Mouse (Mus musculus): ENCODE measurements around the gene Cdhr3. TPM values are rescaled to one million over a fixed set of nuclear protein-coding genes. Genes with fewer than 3 reads are reported as not detected.
A peak's percentile ranks its signal among the peaks of the same experiment; 100 is the strongest.

Gene Cdhr3
- polyA plus RNA-seq, 1 experiment from 2014 or later, result not detected

DNA sequence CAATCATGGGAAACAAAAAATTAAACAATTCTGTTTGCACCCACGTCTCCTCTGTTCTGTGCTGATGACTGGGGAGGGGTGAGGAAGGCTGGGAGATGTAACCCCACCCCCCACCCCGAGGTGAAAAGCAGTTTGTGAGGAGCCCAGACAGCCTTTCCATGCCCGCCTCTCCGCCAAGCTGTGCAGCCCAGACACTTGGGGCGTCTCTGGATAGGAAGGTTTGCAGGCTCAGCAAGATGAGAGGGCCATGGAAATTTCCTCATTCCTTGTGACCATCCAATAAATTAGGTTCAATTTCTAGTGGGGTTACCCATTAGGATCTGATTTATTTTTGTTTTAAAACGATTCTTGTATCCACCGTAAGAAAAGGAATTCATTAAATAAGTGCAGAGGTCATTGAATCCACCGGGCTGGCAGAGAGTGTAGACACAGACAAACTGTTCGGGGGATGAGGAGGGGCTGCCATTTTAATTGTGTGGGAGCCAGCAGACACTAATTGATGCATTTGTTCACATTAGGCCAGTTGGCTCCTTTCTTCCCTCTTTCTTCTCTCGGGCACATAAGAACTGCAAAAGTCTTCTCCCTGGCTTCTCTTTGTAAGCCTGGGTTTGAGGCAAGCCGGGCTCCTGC is 57.5 kb downstream of the Cdhr3 start:
- Histone ChIP-seq H3K4me2 (ENCODE audit: low read depth, low read length) (no peak overlapping the region), H3K4me3 (ENCODE audit: low read depth, low read length) (no peak overlapping the region), H3K36me3 (ENCODE audit: control insufficient read depth, insufficient read depth) (no peaks in the 10 kb centered on the region), H3K4me1 (ENCODE audit: control insufficient read depth, low read depth, low read length) (no peaks in the 10 kb centered on the region), H3K27ac (ENCODE audit: low read length) (no peak overlapping the region), H3K27me3 (ENCODE audit: control insufficient read depth, insufficient read depth, low read depth, low read length) (peaks cover 3% of the 10 kb centered on the region; the same call in 1 of the 2 replicates), H3K9me3 (replicated peaks; ENCODE audit: control insufficient read depth, low read length) (no peaks in the 10 kb centered on the region), H3K9ac (ENCODE audit: low read depth, low read length) (no peak overlapping the region)
- WGBS (ENCODE audit: insufficient replicate concordance), result 43% methylated on average over 11 of the region's 11 CpGs
- no peak for ATAC-seq (ENCODE audit: low read depth)

DNA sequence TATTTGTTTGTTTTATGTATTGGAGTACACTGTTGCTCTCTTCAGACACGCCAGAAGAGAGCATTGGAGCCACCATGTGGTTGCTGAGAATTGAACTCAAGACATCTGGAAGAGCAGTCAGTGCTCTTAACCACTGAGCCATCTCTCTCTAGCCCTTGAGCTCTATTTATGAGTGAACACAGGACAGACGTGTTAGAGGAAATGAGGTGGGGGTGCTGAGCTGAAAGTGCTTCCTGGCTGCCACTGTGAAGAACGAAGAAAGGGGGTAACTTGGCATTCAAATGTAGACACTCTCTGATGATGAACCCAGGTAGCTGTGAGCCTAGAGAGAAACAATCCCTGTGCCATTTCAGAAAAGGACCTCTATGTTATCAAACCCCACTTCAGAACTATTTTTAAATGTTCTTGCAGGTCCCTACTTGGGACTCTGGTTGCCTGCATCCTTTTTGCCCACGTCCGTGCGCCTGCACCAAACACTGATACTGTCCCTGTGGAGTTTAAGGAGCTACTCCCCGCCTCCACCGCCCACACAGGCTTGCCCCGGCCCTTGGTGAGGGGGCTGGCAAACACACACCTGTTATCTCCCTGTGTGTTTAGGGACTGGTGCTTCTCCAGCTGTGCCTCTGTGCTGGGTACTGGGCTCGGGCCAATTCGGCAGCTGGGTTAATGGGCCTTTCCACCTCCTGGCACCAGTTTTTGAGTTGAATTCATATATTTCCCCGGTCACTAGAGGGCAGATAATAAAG is 58.2 kb downstream of the Cdhr3 start:
- Histone ChIP-seq H3K4me3 (ENCODE audit: low read depth, low read length) (no peak overlapping the region), H3K9me3 (replicated peaks; ENCODE audit: control insufficient read depth, low read length) (no peaks in the 10 kb centered on the region), H3K27me3 (ENCODE audit: control insufficient read depth, insufficient read depth, low read depth, low read length) (peaks cover 3% of the 10 kb centered on the region; the same call in 1 of the 2 replicates), H3K36me3 (ENCODE audit: control insufficient read depth, insufficient read depth) (no peaks in the 10 kb centered on the region), H3K9ac (ENCODE audit: low read depth, low read length) (no peak overlapping the region), H3K4me2 (ENCODE audit: low read depth, low read length) (no peak overlapping the region), H3K4me1 (ENCODE audit: control insufficient read depth, low read depth, low read length) (no peaks in the 10 kb centered on the region), H3K27ac (ENCODE audit: low read length) (no peak overlapping the region)
- 44% methylated on average over 12 of the region's 12 CpGs for WGBS (ENCODE audit: insufficient replicate concordance)
- no peak for ATAC-seq (ENCODE audit: low read depth)

DNA sequence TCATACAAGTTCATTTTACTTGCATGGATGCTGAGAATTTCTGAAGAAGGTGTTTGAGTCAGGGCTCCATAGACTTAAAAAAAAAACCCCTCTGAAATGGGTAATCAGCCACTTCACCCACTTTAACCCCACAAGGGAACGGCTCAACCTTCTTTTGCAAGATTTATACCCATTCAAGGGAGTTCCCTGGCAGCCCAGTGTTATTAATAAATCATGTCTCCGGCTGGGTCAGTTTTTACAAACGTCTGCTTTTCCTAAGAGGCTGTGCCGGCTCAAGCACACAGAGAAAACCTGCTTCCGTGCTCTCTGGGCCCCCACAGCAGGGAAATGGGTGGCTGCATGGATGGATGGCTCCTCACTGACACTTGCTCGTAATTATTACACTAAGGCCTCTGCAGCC is 59.5 kb downstream of the Cdhr3 start:
- H3K9ac ChIP-seq (ENCODE audit: low read depth, low read length), result no peak overlapping the region
- H3K4me3 ChIP-seq (ENCODE audit: low read depth, low read length), result no peak overlapping the region
- 45% methylated on average over 6 of the region's 6 CpGs for WGBS (ENCODE audit: insufficient replicate concordance)
- no peaks in the 10 kb centered on the region for H3K4me1 ChIP-seq (ENCODE audit: control insufficient read depth, low read depth, low read length)
- H3K9me3 ChIP-seq (replicated peaks; ENCODE audit: control insufficient read depth, low read length), result no peaks in the 10 kb centered on the region
- H3K36me3 ChIP-seq (ENCODE audit: control insufficient read depth, insufficient read depth), result no peaks in the 10 kb centered on the region
- no peak overlapping the region for H3K27ac ChIP-seq (ENCODE audit: low read length)
- ATAC-seq (ENCODE audit: low read depth), result no peak
- peaks cover 3% of the 10 kb centered on the region; the same call in 1 of the 2 replicates for H3K27me3 ChIP-seq (ENCODE audit: control insufficient read depth, insufficient read depth, low read depth, low read length)
- H3K4me2 ChIP-seq (ENCODE audit: low read depth, low read length), result no peak overlapping the region

DNA sequence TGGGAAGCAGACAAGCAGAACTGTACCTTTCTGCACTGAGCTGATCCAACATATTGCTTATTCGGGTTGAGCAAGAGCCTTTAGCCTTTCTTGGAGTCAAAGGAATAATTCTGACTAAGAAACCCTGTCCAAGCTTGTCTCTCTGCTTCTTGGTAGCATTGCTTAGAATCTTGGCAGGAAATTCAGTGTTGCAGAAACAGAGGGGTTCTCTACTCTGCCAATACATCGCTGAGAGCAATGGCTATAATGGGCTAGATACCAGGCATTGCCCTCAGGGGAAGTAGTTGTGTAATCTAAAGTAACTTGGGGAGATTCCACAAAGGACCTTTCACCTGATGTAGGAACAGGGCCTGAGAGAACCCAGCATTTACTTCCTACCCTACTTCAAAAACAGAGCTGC is 62.1 kb downstream of the Cdhr3 start:
- Histone ChIP-seq H3K4me3 (ENCODE audit: low read depth, low read length) (no peak overlapping the region), H3K27ac (ENCODE audit: low read length) (no peak overlapping the region), H3K36me3 (ENCODE audit: control insufficient read depth, insufficient read depth) (no peaks in the 10 kb centered on the region), H3K4me1 (ENCODE audit: control insufficient read depth, low read depth, low read length) (no peaks in the 10 kb centered on the region), H3K9ac (ENCODE audit: low read depth, low read length) (no peak overlapping the region), H3K9me3 (replicated peaks; ENCODE audit: control insufficient read depth, low read length) (no peaks in the 10 kb centered on the region), H3K4me2 (ENCODE audit: low read depth, low read length) (no peak overlapping the region), H3K27me3 (ENCODE audit: control insufficient read depth, insufficient read depth, low read depth, low read length) (peaks cover 3% of the 10 kb centered on the region; the same call in 1 of the 2 replicates)
- WGBS (ENCODE audit: insufficient replicate concordance), result 50% methylated on average over 2 of the region's 2 CpGs
- ATAC-seq (ENCODE audit: low read depth), result no peak

DNA sequence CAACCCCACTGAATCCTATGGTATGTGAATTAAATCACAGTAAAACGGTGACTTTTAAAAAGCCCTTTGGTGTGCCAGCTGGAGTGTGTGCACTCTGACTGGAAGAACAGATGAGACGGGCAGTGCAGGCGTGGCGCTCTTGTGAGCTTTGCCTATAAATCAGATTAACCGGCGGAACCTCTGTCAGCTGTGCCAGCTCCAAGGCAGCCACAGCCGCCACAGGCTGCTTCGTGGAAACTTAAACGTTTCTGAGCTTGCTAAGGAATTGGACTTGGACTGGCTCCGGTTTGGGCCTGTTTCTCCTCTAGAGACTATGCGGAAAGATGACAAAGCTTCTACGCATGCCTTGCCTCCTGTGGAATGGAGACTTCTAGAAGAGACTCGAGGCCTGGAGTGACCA is 62.6 kb downstream of the Cdhr3 start:
- H3K4me3 ChIP-seq (ENCODE audit: low read depth, low read length), result no peak overlapping the region
- H3K36me3 ChIP-seq (ENCODE audit: control insufficient read depth, insufficient read depth), result no peaks in the 10 kb centered on the region
- WGBS (ENCODE audit: insufficient replicate concordance), result 70% methylated on average over 13 of the region's 13 CpGs
- no peaks in the 10 kb centered on the region for H3K4me1 ChIP-seq (ENCODE audit: control insufficient read depth, low read depth, low read length)
- no peak for ATAC-seq (ENCODE audit: low read depth)
- no peaks in the 10 kb centered on the region for H3K9me3 ChIP-seq (replicated peaks; ENCODE audit: control insufficient read depth, low read length)
- H3K4me2 ChIP-seq (ENCODE audit: low read depth, low read length), result no peak overlapping the region
- no peaks in the 10 kb centered on the region for H3K27me3 ChIP-seq (ENCODE audit: control insufficient read depth, insufficient read depth, low read depth, low read length)
- no peak overlapping the region for H3K9ac ChIP-seq (ENCODE audit: low read depth, low read length)
- no peak overlapping the region for H3K27ac ChIP-seq (ENCODE audit: low read length)

DNA sequence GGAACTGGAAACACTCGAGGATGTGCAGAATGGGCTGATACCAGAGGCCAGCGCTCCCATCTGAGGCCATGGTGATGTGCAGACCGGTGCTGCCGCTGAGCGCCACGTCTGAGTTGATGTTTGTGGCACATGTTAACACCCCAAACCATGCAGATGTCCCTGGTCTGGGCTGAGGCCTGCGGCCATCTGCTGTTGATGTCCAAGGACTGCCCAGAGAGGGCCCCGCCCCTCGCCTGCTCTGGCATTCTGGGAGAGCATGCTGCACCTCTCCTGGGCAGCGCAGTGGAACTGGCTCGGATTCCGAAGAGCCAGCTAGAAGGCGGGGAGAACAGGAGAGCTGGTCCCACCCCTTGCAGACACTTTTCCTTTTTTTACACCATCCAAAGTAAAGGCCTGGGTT is 64.0 kb downstream of the Cdhr3 start:
- no peaks in the 10 kb centered on the region for H3K27me3 ChIP-seq (ENCODE audit: control insufficient read depth, insufficient read depth, low read depth, low read length)
- 54% methylated on average over 13 of the region's 13 CpGs for WGBS (ENCODE audit: insufficient replicate concordance)
- no peak overlapping the region for H3K27ac ChIP-seq (ENCODE audit: low read length)
- no peak for ATAC-seq (ENCODE audit: low read depth)
- H3K9ac ChIP-seq (ENCODE audit: low read depth, low read length), result no peak overlapping the region
- H3K36me3 ChIP-seq (ENCODE audit: control insufficient read depth, insufficient read depth), result no peaks in the 10 kb centered on the region
- no peak overlapping the region for H3K4me2 ChIP-seq (ENCODE audit: low read depth, low read length)
- no peak overlapping the region for H3K4me3 ChIP-seq (ENCODE audit: low read depth, low read length)
- no peaks in the 10 kb centered on the region for H3K4me1 ChIP-seq (ENCODE audit: control insufficient read depth, low read depth, low read length)
- H3K9me3 ChIP-seq (replicated peaks; ENCODE audit: control insufficient read depth, low read length), result no peaks in the 10 kb centered on the region

DNA sequence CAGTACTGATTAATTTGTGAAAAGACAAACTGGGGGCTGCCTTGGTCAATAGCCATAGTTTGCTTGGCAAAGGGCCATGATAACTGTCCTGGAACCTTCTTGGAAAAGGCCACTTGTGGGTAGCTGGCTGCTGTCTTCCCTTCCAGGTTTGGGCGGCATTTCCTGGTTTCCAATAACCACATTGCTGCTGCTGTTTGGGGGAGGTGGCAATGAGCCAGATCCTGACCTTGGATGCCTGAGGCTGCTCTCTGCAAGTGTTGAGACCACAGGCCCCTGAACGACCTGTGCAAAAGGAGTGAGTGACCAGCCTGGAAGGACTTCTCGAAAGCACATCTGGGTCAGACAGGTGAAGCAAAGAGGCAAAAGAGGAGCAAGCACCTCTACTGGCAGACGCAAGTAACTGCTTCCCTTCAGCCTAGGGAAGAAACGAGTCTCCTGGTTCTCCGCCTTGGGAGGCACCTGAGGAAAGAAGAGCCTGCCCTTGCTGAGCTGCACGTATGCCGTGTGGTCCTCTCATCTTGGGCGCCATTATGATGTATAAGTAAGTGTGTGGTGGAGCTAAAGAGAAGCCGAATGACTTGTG is 64.5 kb downstream of the Cdhr3 start:
- Histone ChIP-seq H3K4me3 (ENCODE audit: low read depth, low read length) (no peak overlapping the region), H3K9ac (ENCODE audit: low read depth, low read length) (no peak overlapping the region), H3K4me2 (ENCODE audit: low read depth, low read length) (no peak overlapping the region), H3K27ac (ENCODE audit: low read length) (no peak overlapping the region), H3K9me3 (replicated peaks; ENCODE audit: control insufficient read depth, low read length) (no peaks in the 10 kb centered on the region), H3K27me3 (ENCODE audit: control insufficient read depth, insufficient read depth, low read depth, low read length) (no peaks in the 10 kb centered on the region), H3K36me3 (ENCODE audit: control insufficient read depth, insufficient read depth) (no peaks in the 10 kb centered on the region), H3K4me1 (ENCODE audit: control insufficient read depth, low read depth, low read length) (no peaks in the 10 kb centered on the region)
- WGBS (ENCODE audit: insufficient replicate concordance), result 50% methylated on average over 10 of the region's 10 CpGs
- ATAC-seq (ENCODE audit: low read depth), result no peak

DNA sequence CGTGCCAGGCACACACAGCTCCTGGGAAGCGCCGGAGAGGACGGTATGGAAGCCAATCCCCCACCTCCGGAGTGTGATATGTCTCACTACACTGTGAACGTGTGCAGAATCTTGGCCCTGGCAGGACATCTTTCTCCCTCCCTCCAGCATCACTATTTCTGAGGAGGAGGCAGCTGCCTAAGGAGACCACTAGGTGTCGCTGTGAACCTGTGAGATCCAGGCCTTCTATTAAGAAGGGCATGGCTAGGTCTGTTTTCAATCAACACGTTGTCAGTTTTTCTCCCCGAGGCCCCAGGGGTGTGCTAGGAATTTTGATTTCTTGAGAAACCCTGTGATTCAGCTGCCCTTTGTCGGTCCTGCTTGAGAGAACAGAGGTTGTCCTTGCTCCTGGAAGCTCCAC is 65.6 kb downstream of the Cdhr3 start:
- ATAC-seq (ENCODE audit: low read depth), result peak; percentile 13; the same call in 1 of the 2 replicates
- WGBS (ENCODE audit: insufficient replicate concordance), result under 1% methylated on average over 10 of the region's 10 CpGs

DNA sequence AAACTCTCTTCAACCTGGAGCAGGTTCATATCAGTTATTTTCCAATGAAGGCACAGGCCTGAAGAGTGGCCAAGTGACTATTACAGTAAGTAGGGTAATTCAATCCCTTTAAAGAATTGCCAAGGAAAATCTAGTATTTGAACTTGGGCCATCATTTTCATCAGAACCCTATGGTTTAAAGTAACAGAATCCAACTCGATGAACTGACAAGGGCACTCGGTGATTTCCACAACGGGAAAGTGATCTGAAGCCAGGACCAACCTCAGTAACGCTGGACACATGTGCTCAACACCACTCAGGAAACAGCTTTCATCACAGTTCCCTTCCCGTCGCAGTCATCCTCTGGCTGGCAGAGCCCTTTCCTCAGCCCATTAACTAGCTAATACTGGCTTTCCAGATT is 68.2 kb downstream of the Cdhr3 start:
- WGBS (ENCODE audit: insufficient replicate concordance), result 35% methylated on average over 6 of the region's 6 CpGs
- no peak for ATAC-seq (ENCODE audit: low read depth)
- no peak overlapping the region for H3K27ac ChIP-seq (ENCODE audit: low read length)

More for the DNA sequence above, 65.6 kb downstream of the Cdhr3 start:
- Histone ChIP-seq H3K4me1 (ENCODE audit: control insufficient read depth, low read depth, low read length) (no peaks in the 10 kb centered on the region), H3K27me3 (ENCODE audit: control insufficient read depth, insufficient read depth, low read depth, low read length) (no peaks in the 10 kb centered on the region), H3K36me3 (ENCODE audit: control insufficient read depth, insufficient read depth) (no peaks in the 10 kb centered on the region), H3K27ac (ENCODE audit: low read length) (no peak overlapping the region), H3K9ac (ENCODE audit: low read depth, low read length) (no peak overlapping the region), H3K4me2 (ENCODE audit: low read depth, low read length) (no peak overlapping the region), H3K9me3 (replicated peaks; ENCODE audit: control insufficient read depth, low read length) (no peaks in the 10 kb centered on the region), H3K4me3 (ENCODE audit: low read depth, low read length) (no peak overlapping the region)

More for the DNA sequence above, 68.2 kb downstream of the Cdhr3 start:
- Histone ChIP-seq H3K4me3 (ENCODE audit: low read depth, low read length) (no peak overlapping the region), H3K27me3 (ENCODE audit: control insufficient read depth, insufficient read depth, low read depth, low read length) (no peaks in the 10 kb centered on the region), H3K9me3 (replicated peaks; ENCODE audit: control insufficient read depth, low read length) (no peaks in the 10 kb centered on the region), H3K4me1 (ENCODE audit: control insufficient read depth, low read depth, low read length) (no peaks in the 10 kb centered on the region), H3K9ac (ENCODE audit: low read depth, low read length) (no peak overlapping the region), H3K4me2 (ENCODE audit: low read depth, low read length) (no peak overlapping the region), H3K36me3 (ENCODE audit: control insufficient read depth, insufficient read depth) (no peaks in the 10 kb centered on the region)
